Mouse (Mus musculus) adrenal gland, postnatal 36 days (tissue): ENCODE results near the gene Zfp513. TPM values are rescaled to one million over a fixed set of nuclear protein-coding genes. Genes with fewer than 3 reads are reported as not detected.
"Not testable (repeated sequence)": the region's sequence is repeated elsewhere in the genome, so short reads cannot be mapped to it uniquely, and the experiment has no call there.

ENCODE experiments used
- DNase-seq, 2 experiments: peaks; one replicate each; pipeline ENCODE4 v3.0.0; 2021; ENCODE audit warnings: mixed read lengths in 1 of 2
- long read RNA-seq, 2 experiments: library from polyadenylated mRNA; stranded (forward); transcript quantifications; one replicate each; pipeline ENCODE4 v2.0.0; 2021; ENCODE audit warnings: borderline sequencing depth in 2 of 2
- total RNA-seq, 2 experiments: library from RNA; stranded (reverse); gene quantifications; 2 replicates each; pipeline ENCODE4 v1.2.3; 2021

Gene Zfp513
- 10 to 100 TPM; 28.1 to 34.1 TPM for total RNA-seq
- long read RNA-seq, experiment 1, transcript Zfp513-202 (4 exons, 2,228 nt): major isoform, 38 of 56 reads
- long read RNA-seq, experiment 1, partial matches to known transcripts: 2 of 56 reads
- long read RNA-seq, experiment 1, other reads (novel, unspliced or antisense): 13 of 56 reads
- long read RNA-seq, experiment 2, transcript Zfp513-202 (4 exons, 2,228 nt): major isoform, 11 of 21 reads
- long read RNA-seq, experiment 2, partial matches to known transcripts: 2 of 21 reads
- long read RNA-seq, experiment 2, other reads (novel, unspliced or antisense): 5 of 21 reads

DNA sequence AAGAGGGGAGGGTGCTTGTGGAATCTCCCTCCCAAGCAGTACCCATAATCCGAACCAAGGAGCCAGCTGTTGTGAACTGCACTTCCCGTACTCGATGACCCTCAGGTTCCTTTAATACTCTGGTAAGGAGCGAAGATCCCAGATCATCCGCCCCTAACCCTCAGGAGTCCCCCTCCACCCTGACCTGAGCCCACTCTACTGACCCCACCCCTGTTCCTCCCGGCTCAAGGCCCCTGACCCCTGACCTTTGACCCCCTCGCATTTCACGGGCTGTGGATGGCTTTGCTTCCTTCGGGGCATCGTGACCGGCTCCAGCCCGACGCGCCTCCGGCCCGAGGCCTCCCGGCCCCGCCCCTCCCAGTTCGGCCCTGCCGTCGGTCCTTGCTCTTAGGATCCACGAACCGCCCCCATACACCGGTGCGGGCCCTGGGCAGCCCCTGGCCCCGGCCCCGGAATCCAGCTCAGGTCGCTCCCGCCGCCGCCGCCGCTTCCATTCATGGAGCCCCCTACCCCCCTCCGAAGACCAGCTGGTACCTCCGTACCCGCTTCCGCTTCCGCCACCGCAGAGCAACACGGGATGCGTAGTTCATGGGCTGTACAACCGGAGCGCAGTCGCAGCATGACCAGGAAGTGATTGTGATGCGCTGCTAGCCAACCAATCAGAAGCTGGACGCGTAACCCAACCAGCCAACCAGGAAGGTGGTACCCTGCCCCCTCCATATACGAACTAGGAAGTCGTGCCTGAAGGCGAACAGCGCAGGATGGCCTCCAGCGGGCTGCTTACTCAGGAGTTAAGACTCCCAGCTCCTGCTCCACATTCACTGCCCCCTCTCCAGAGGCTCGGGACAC lies at the start of gene Zfp513:
Zfp513 (minus strand) TSS at position 562 of the 849 bp plus-strand sequence.
- peak; percentile 95 to 96 for DNase-seq

DNA sequence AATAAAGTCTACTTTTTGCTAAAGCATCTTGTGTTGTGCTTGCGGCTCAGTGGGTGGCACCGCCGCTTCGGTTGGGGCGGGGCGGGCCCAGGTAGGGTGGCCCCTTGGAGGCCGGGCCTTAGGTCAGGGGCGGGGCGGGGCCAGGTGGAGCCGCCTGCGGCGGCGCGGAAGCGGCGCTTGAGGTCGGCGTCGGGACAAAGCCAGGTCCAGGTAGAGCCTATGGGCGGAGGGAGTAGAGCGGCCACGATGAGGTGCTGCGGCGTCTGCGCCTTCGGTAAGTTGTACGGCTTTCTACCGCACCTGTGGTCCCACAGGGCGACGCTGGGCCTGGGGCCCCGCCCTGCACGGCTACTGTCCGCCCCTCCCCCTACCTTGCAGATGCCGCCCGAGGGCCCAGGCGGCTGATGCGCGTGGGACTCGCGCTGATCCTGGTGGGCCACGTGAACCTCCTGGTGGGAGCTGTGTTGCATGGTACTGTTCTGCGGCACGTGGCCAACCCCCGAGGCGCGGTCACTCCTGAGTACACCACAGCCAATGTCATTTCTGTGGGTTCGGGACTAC lies 49.5 kb upstream of the Zfp513 start, which contains the start of gene Krtcap3:
Krtcap3 (plus strand) TSS at position 151 of the 561 bp plus-strand sequence.
- DNase-seq: peak in 1 of 2 experiments; percentile 30

DNA sequence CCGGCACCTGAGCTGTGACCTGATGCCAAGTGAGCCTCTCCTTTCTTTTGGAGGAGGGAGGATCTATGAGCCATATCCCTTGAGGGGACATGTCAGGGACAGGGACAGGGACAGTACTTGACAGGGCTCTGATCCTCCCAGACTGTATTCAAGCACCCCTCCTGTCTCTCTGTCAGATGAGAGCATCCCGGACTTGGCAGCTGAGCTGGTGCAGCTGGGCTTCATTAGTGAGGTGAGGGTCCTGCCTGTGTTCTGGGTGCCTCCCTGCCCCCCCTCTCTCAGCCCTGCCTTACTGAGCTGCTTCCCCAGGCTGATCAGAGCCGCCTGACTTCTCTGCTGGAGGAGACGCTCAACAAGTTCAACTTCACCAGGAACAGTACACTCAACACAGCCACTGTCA lies 48.6 kb upstream of the Zfp513 start:
- no peak for DNase-seq

DNA sequence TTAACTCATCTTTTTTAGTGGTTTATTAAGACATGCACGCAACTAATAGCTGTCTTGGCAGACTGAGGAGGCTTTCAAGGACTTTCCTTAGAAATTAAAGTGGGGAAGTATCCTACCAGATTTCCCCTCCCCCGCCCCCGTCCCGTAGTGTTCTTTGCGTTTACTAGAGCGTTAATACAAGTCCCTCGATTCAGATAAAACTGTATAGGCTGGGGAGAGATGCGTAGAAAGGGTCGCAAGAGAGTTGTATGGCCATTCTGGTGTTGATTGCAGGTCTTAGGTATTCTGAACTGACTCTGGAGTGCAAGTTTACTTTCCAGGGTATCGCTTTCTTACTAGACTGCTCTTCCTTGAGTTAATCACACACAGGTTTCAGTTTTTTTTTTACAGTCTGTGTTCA lies 40.1 kb upstream of the Zfp513 start:
- DNase-seq: no peak

DNA sequence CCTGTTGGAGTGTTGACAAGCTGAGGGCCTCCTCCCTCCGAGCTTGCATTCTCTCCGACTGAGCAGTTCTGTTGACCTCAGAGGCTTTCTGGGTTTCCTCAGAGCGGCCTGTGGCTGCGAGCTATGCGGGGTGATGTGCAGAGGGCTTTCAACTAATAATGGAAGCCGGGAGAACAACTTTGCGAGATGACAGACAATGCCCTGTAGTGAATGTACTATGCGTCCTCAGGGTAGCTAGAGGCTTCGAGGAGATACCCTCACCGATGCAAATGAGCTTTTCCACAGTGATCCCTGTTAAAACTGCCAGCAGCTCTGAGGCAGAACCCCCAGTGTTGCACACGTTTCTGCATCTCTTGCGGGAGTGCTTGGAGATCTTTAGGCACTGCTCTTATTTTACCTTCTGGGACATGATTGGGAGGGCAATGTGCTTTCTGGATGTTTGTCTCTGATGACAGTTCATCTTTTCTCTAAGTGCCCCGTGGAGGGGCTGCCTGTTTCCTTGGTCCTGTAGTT lies 39.5 kb upstream of the Zfp513 start:
- no peak for DNase-seq

DNA sequence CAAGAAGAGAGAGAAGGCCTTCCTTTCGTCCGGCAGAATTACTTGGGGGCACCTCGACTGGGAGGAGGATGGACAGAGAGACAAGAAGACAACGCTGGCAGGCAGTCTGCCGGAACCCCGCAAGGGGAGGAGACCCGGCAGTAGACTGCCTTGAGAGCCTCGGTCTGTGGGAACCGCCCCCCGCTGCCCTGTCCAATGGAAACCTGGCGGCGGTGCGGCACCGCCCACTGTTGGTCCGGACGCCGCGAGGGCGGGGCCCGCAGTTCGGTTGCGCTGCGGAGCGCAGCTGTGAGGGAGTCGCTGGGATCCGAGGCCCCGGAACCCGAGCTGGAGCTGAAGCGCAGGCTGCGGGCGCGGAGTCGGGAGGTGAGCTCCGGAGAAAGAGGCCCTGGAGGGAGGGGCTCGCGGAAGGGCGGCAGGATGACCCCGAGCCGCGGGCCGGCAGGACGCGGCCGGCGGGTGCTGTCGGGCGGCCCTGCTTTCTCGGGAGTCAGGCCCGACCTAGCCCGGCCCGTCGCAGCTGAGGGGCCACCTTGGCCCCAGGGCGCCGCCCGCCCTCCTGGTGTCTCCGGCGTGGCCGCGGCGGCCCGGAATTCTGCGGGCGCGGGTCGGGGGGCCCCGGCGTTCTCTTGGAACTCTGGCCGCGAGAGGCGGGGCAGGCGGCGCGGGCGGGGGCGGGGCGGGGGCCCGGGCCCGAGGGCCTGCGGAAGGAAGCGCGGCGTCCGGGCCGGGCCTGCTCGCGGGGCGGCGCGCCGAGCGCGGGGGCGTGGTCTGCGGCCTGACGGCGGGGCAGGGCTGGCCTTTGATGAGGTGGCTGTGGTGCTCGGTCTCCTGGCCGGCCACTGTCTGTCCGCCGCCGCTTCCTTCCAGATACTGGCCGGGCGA lies 38.8 kb upstream of the Zfp513 start, which contains the start of the genes Nrbp1 and Gm9970:
Nrbp1 (plus strand) TSS at position 228 of the 885 bp plus-strand sequence.
Gm9970 (minus strand) TSS at position 596 of the 885 bp plus-strand sequence.
- DNase-seq: peak; percentile 98 to 99

DNA sequence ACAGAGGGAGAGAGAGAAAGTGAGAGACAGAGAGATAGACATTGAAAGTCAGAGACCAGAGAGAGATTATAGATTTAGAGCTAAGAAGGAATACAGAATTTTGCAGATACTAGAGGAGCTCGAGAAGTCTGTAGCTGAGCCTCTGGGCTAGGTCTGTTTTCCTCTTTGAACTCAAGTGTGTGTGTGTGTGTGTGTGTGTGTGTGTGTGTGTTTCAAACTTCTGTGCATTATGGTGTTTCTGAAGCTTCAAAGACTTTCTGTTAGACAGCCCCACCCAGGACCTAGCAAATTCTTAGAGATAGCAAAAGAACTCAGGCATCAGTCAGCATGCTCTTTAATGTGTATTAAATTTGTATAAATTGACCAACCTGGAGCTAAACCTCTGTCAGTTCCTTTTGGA lies 24.5 kb upstream of the Zfp513 start:
- DNase-seq: no peak

DNA sequence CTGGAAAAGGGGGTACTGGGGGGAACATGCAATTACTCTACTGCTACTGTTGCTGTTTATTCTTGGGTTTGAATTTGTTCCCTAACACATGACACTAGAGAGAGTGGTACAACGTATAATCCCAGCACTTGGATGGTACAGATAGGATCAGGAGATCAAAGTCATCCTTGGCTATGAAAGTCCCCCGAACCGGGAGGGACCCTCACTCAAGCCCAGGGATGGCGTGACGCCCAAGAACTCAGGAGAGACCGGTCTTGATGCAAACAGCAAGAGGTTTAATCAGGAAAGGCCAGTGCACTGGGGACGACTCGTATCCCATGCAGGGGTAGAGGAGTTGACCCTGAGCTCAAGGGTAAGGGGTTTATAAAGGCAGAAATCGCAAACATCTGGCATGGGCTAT lies 20.6 kb upstream of the Zfp513 start:
- no peak for DNase-seq

DNA sequence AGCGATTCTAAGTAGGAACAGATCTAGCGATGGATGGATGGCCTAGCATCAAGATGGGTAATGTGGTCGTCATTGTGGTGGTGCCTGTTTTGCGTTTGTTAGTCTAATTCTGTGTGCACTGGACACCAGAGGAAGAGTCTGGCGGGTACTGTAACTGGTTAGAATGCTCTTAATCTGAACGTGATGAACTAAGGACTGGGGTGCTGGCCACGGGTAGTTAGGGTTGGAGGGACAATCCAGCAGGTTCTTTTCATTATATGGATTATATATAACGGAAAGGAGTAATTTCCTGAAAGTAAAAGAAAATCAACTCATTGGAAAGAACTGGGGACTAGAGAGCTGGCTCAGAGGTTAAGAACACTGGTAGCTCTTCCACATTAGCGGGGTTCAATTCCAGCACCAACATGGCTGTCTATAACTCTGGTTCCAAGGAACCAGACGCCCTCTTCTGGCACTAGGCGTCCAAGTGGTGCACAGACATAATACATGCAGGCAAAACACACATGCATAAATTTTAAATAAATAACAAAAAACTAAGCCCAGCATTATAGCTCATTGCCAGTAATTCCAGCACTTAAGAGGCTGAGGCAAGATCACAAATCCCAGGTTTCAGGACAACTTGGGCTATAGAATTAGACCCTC lies 19.3 kb upstream of the Zfp513 start:
- DNase-seq: peak; percentile 43 to 71

DNA sequence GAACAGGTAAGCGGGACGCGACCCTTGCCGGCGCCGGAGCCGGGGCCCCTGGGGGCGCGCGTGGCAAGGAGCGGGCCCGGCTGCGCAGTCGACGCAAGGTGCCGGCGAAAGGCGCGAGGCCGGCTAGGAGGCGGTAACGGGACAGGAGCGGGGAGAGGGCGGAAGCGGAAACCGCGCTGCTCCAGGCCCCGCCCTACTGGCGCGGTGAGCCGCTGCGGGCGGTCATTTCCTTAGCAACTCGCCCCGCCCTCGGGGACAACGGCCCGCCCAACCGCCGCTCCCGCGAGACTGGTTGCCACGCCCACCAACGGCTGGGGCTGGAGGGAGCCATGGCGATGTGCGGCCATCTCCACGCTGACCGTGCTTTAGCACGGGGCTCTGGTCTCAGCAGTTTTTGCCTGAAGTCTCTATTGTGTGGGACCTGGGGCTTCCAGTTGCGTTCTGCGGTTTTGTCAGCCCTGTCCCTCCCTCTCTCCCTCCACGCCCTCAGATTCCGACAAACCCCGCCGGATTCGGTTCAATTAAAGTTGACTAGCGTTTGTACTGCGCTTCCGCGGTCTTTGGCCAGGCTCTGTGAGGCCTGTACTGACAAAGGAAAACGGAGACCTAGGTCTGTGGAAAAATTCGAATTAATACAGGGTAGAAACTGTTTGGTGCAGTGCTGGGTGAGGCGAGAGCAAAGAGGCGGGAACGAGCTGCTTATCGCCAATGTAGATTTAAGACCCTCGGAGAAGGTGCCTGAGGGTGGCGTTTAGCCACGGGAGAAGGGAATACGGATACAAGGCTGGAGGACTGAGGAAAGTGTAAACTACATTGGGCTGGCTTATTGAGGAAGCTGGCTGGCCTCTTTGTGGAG lies 18.6 kb upstream of the Zfp513 start, which contains the start of gene Ppm1g:
Ppm1g (minus strand) TSS at position 240 of the 856 bp plus-strand sequence.
- DNase-seq: peak; percentile 99

DNA sequence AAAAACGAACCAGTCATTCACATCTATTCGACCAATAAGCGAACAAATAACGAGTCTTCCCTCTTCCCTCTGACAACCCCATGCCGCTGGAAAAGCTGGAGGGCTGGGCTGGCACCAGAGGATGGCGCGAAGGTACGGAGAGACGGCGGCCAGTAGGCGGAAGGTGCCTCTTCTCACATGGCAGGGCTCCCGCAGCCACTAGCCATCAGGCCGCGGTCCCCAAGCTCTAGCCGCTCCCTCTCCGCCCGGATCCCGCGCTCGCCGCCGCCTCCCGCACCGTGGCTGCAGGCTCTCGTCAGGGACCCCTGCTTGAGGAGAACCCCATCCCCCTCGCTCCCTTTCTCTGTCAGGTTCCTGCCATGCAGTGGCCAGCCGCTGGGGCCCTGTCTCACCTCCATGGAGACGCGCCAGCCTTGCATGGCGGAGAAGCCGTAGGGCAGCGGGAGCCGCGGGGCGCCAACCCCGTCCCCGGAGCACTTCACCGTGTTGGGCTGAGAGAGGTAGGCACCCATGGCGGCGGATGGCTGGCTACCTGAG lies 17.9 kb upstream of the Zfp513 start:
- peak; percentile 62 to 66 for DNase-seq

DNA sequence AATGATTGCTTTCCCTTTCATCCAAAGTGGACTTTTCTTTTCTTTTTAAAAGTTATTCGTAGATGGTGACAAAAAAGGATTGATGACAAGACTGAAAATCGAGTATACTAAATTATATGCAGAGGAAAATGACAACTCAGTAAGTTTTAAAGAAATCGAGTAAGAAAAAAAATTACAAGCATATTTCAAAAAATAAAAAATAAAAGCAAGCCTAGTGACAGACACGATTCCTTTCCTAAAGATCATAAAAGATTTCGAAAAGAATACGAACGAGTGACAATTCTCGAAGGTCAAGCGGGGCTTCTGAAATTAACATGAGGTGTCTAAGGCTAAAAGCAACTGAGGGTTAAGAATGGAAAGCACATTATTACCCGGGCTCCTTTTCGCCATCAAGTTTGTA lies 17.4 kb upstream of the Zfp513 start:
- no peak for DNase-seq

DNA sequence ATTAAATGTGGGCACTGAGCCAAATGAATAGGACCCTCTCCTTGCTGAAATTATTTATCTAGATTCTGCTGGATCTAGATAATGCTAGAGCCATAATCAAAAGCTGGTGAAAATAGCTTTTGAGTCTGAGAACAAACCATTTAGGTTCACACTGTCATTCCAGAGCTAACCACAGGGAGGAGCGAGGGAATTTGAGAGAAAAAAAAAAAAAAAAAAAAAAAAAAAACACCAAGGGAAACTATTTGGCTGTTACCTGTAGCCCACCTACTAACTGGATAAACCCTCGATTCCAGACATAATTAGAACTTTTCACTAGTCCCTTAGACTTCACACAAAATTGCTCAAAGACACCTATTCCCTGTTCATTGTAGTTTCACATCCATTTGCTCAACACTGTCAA lies 17.0 kb upstream of the Zfp513 start:
- peak in 1 of 2 experiments; percentile 25 for DNase-seq

DNA sequence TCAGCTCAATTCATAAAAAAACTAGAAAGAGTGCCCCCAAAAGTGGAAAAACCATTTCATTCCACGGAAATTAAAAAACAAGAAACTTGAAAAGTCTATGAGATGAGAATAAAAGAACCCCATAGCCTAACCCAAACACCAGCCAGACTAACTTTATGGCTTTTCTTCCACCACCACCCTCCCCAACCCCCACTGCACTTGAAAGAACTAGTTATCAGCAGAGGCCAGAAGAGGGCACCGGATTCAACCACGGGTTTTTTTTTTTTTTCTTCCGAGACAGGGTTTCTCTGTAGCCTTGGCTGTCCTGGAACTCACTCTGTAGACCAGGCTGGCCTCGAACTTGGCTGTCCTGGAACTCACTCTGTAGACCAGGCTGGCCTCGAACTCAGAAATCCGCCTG lies 16.2 kb upstream of the Zfp513 start:
- peak in 1 of 2 experiments; percentile 51 for DNase-seq

DNA sequence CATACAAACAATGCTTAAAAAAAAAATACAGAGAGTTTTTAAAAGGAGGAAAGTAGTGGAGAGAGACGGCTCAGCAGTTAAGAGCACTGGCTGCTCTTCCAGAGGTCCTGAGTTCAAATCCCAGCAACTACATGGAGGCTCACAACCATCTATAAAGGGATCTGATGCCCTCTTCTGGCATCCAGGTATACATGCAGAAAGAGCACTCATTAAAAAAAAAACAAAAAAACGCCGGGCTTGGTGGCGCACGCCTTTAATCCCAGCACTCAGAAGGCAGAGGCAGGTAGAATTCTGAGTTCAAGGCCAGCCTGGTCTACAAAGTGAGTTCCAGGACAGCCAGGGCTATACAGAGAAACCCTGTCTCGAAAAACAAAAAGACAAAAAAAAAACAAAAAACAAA lies 14.5 kb upstream of the Zfp513 start:
- not testable (repeated sequence) for DNase-seq

DNA sequence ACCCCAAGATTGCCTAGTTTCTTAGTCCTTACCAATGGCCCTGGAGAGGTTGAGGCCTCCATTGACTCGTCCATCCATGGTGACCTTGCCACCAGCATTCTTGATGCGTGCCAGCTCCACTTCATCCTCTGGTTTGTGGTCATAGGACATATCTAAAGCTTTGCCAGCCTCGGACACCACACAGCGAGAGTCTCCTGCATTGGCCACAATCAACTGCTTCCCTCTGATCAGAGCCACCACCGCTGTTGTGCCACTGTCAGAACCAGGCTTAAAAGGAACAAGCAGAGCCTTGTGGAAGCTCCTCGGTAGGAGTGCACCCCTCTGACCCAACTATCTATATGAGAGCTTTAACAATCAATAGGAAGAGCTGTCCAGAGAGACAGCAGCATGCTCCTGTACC lies 2.3 kb upstream of the Zfp513 start:
- no peak for DNase-seq

DNA sequence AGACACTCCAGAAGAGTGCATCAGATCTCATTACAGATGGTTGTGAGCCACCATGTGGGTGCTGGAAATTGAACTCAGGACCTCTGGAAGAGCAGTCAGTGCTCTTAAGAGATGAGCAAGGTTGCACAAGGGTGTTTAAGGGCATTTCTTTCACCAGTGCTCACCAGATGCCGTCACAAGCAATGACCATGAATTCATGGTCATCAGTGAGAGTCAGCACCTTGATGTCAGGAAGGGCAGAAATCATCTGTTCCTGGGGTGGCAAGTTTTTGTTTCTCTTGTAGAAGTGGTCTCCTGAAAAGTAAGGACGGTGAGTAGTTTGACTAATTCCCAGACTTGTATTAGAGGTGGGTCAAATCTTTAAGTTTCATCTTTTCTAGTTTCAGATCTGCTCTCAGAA lies 1.8 kb upstream of the Zfp513 start:
- peak; percentile 7 to 24 for DNase-seq

DNA sequence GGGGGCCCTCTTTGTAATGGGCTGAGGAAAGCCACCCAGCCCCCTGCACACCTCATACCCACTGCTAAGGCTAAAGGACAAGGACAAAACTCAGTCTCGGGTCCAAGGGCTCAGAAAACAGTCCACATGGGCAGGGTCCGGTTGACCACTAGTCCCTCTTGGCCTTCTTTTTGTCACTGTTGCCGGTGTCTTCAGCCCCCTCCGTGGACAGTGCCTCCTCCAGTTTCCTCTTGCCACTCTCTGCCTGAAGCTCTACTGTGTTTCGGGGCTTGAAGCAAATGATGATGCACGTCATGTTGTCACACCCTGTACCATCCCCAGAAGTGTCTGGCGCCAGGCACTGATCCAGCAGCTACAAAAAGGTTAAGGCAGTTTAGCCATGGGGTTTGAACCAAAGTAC lies 830 bp upstream of the Zfp513 start:
- peak in 1 of 2 experiments; percentile 9 for DNase-seq

DNA sequence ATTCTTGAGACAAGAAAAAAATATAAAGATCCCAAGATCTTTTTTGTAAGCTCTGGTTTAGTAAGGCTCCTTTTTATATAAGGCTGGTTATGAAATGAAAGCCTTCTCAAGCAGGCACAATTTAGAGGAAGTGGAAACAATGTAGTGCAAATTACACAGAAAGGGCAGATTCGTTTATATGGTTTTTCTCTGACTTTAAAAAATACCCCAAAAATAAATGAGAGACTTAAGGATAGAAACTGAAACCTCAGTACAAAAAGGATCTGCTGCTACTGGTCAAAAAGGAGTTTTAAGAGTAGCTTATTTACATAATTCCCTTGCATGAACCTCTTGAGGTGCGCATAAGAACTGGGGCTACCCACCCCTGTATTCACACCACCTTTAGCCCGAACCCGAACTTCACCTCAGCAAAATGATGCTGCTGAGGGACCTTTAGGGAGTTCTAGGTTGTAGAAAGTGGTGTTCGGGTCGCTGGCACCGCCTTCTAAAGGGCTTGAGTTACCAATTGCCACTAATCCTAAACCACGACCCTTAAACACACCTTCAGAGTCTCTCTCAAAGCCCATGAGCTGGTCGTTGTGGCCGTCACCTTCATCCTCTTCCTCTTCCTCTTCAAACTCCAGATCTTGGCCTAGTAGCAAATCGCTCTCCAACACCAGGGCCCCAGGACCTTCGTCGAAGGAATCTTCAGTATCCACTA lies 911 bp downstream of the Zfp513 start:
- DNase-seq: peak; percentile 8 to 17
